Mouse (Mus musculus) C2C12 (cell line): Measurements from ENCODE around the gene Clpb. TPM values are rescaled to one million over a fixed set of nuclear protein-coding genes. Genes with fewer than 3 reads are reported as not detected.

ENCODE experiments used
- H3K27me3 ChIP-seq: one replicate; pipeline ENCODE4 v1.6.1; 2011; ENCODE audit not compliant: control insufficient read depth, insufficient read depth, insufficient read length
- H3K36me3 ChIP-seq: one replicate; pipeline ENCODE4 v1.6.1; 2011; ENCODE audit not compliant: control insufficient read depth, insufficient read depth
- H3K4me3 ChIP-seq: one replicate; pipeline ENCODE4 v1.5.1; 2011; ENCODE audit warnings: mild to moderate bottlenecking, control low read depth; ENCODE audit not compliant: poor library complexity, insufficient read depth, severe bottlenecking
- H3K79me2 ChIP-seq: one replicate; pipeline ENCODE4 v1.6.1; 2011; ENCODE audit not compliant: control insufficient read depth, insufficient read depth
- H3K79me3 ChIP-seq: one replicate; pipeline ENCODE4 v1.6.1; 2011; ENCODE audit warnings: low read depth, control low read depth
- H3ac ChIP-seq: one replicate; pipeline ENCODE3; 2011; ENCODE audit warnings: low read depth; ENCODE audit not compliant: control insufficient read depth, insufficient read length
- CEBPB ChIP-seq: IDR thresholded peaks from one replicate; pipeline ENCODE4 v1.6.1; 2011; ENCODE audit warnings: low read depth, mild to moderate bottlenecking, control low read depth, moderate library complexity
- CTCF ChIP-seq: IDR thresholded peaks from one replicate; pipeline ENCODE4 v1.5.1; 2011; ENCODE audit not compliant: control insufficient read depth, insufficient read depth, insufficient read length
- FOSL1 ChIP-seq: IDR thresholded peaks from one replicate; pipeline ENCODE4 v1.8.0; 2011; ENCODE audit warnings: mild to moderate bottlenecking, low read length; ENCODE audit not compliant: poor library complexity, insufficient read depth, severe bottlenecking
- MAX ChIP-seq: IDR thresholded peaks from one replicate; pipeline ENCODE4 v1.6.1; 2011; ENCODE audit warnings: mild to moderate bottlenecking, control low read depth
- MYOD1 ChIP-seq: IDR thresholded peaks from one replicate; pipeline ENCODE4 v1.6.1; 2011; ENCODE audit warnings: low read depth; ENCODE audit not compliant: control insufficient read depth, insufficient read length
- MYOG ChIP-seq: IDR thresholded peaks from one replicate; pipeline ENCODE4 v1.6.1; 2011; ENCODE audit not compliant: control insufficient read depth, insufficient read length; ENCODE audit errors: extremely low read depth
- USF1 ChIP-seq: IDR thresholded peaks from one replicate; pipeline ENCODE4 v1.6.1; 2011; ENCODE audit warnings: low read depth, mild to moderate bottlenecking, control low read depth, moderate library complexity
- polyA plus RNA-seq: library from polyadenylated mRNA; unstranded; fragments of >200 nt; fragmentation: generic; extraction: Trizol; gene quantifications from one replicate; pipeline ENCODE4 v1.2.1, GENCODE M21; 2012; ENCODE audit warnings: missing spikeins

Clpb gene
- polyA plus RNA-seq, 1 experiment = 67.3 TPM

DNA sequence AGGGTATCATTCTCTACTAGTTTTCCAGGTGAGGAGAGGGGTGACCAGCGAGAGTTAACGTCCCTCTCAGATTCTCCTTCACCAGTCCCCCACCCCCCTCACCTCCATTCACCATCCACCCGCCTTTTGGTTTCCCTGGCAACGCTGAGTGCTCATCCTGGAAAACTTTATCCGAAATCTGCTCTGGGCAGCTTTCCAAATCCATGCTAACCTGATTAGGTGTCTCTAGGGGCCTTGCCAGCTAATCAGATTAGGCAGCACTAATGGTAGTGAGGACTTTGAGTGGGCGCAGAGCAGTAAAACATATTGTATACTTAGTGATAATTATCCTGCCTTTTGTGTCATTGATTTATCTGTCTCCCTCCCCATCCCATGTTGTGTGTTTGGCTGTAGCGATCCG lies 109.3 kb downstream of the Clpb start:
- H3K79me2 ChIP-seq = no peaks in the 10 kb centered on the region
- H3ac ChIP-seq = no peak overlapping the region
- H3K36me3 ChIP-seq = peaks cover 3% of the 10 kb centered on the region
- no peaks in the 10 kb centered on the region for H3K27me3 ChIP-seq
- no peaks in the 10 kb centered on the region for H3K79me3 ChIP-seq
- no peak overlapping the region for H3K4me3 ChIP-seq
- TF ChIP-seq MYOG (no peak), MYOD1 (no peak), MAX (no peak), CTCF (no peak), CEBPB (no peak), FOSL1 (no peak), USF1 (no peak)

DNA sequence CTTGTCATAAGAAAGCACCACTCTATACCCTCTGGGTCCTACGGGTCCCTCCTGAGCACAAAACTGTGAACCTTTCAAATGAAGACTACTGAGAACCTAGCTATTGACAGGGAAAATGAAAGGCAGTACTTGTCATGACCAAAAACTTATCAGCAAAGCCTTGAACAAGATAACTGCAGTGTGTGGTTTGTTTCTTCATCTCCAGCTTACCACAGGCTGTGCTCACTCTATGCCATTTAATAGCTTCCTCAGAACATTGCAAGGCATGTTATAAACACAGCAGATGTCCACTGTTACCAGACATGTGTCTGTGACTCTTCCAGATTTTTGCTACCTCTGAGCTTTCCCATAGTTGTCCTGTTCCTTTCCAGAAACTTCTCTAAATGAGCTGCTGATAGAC lies 113.6 kb downstream of the Clpb start:
- H3K79me2 ChIP-seq = no peaks in the 10 kb centered on the region
- no peak overlapping the region for H3ac ChIP-seq
- H3K4me3 ChIP-seq = no peak overlapping the region
- TF ChIP-seq USF1 (no peak), MAX (no peak), FOSL1 (no peak), MYOD1 (no peak), CTCF (no peak), MYOG (no peak), CEBPB (no peak)
- H3K36me3 ChIP-seq = peaks cover 4% of the 10 kb centered on the region
- H3K27me3 ChIP-seq = no peaks in the 10 kb centered on the region
- no peaks in the 10 kb centered on the region for H3K79me3 ChIP-seq

DNA sequence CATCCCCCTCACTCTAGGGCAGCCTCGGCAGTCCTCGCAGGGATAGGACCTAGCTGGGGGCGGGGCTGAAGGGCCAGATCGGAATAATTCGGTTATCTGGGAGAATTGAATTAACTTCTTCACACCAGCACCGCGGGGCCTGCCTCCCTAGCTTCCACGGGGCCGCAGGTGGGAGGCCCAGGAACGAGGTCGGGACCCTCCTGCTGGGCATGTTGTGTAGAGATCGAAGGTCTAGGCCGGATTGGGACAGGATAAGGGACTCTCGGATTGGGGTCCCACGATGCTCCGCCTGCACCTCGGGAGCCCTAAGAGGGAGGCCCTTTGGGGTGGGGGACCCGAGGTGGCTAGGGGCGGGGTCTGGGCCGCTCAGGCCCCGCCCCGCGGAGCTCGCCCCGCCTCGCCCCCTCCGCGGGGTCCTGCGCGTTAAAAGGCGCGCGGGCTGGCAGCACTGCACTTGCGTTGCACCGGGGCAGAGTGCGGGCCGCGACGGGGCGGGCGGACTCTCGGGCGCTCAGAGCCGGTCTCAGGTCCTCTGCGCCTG lies 154.5 kb downstream of the Clpb start, which contains the start of gene Phox2a:
TSS of gene Phox2a (plus strand) at position 453 of the 541 bp plus-strand sequence.
- no peak for TF ChIP-seq CTCF
- TF ChIP-seq CEBPB = no peak
- TF ChIP-seq MYOD1 = no peak
- TF ChIP-seq MAX = no peak
- TF ChIP-seq USF1 = no peak
- TF ChIP-seq FOSL1 = no peak
- no peak for TF ChIP-seq MYOG
- Histone ChIP-seq H3K79me2 (no peaks in the 10 kb centered on the region), H3K4me3 (no peak within 1 kb of the TSS), H3K36me3 (no peaks in the 10 kb centered on the region), H3K27me3 (peaks cover 6% of the 10 kb centered on the region), H3K79me3 (no peaks in the 10 kb centered on the region), H3ac (no peak within 1 kb of the TSS)

DNA sequence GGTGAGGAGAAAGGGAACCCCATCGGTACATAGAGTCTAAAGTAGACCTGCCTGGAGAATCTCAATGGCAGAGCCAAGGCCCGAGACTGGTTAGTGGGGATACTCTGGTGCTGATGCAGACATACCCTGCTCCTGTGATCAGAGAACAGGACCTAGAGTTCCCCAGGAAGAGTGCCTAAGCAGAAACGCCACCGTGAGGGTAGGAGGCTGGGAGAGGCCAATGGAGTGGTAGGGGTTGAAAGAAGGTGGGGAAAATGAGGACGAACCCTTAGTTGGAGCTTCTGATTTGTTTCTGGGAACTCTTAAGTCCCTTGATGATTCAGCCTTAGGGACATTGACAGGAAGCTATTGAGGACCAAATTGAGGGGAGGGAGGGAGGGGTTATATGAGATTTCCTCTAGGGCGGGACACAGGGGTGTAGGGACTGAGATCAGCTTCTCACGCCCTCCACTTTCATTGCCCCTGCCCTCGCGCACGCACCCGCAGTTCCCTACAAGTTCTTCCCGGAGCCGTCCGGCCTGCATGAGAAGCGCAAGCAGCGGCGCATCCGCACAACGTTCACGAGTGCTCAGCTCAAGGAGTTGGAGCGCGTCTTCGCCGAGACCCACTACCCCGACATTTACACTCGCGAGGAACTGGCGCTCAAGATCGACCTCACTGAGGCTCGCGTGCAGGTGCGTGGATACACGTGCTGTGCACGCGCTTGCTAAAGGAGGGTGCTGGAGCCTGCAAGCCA lies 157.0 kb downstream of the Clpb start:
- H3K4me3 ChIP-seq = no peak overlapping the region
- peaks cover 6% of the 10 kb centered on the region for H3K27me3 ChIP-seq
- no peak for TF ChIP-seq MYOG
- TF ChIP-seq CEBPB = no peak
- no peak for TF ChIP-seq MAX
- TF ChIP-seq USF1 = no peak
- no peak for TF ChIP-seq MYOD1
- TF ChIP-seq CTCF = no peak

DNA sequence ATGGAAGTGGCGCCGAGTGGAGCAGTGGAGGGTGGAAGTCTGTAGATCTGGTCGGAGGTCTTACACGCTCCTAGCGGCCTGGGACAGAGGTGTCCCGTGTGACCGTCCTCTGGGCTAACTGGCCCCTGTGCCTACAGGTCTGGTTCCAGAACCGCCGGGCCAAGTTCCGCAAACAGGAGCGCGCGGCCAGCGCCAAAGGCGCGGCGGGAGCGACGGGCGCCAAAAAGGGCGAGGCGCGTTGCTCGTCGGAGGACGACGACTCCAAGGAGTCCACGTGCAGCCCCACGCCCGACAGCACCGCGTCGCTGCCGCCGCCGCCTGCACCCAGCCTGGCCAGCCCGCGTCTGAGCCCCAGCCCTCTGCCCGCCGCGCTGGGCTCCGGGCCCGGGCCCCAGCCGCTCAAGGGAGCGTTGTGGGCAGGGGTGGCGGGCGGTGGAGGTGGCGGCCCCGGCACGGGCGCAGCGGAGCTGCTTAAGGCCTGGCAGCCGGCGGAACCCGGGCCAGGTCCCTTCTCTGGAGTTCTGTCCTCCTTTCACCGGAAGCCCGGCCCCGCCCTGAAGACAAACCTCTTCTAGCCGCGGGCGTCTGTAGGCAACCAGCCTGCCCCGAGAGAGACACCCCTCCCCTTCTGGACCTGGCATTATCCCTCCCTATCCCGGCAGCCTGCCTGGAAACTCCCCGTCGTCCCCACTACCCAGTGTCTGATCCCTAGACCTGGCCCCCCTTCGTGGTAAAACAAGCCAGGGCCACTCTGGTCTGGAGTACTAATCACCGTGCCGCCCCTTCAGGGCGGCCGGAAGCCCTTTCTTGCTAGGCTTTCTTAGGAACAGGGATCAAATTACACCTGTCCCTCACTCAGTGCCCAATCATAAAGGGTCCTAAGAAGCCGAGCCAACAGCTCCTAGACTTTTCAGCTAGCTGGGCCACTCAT lies 158.4 kb downstream of the Clpb start:
- no peaks in the 10 kb centered on the region for H3K79me3 ChIP-seq
- no peak overlapping the region for H3ac ChIP-seq
- no peak overlapping the region for H3K4me3 ChIP-seq
- H3K36me3 ChIP-seq = peaks cover 21% of the 10 kb centered on the region
- no peaks in the 10 kb centered on the region for H3K79me2 ChIP-seq
- TF ChIP-seq MAX = no peak
- no peak for TF ChIP-seq USF1
- TF ChIP-seq MYOG = no peak
- TF ChIP-seq CTCF = no peak
- no peak for TF ChIP-seq FOSL1
- TF ChIP-seq MYOD1 = no peak
- peaks cover 6% of the 10 kb centered on the region for H3K27me3 ChIP-seq

More for the DNA sequence above, 157.0 kb downstream of the Clpb start:
- Histone ChIP-seq H3K79me3 (no peaks in the 10 kb centered on the region), H3K36me3 (peaks cover 13% of the 10 kb centered on the region), H3K79me2 (no peaks in the 10 kb centered on the region), H3ac (no peak overlapping the region)
